Mouse (Mus musculus) megakaryocyte, embryonic 14.5 days (primary cell): ENCODE data around the gene Tpst2.

Experiments used
- FLI1 ChIP-seq: IDR thresholded peaks from 2 replicates; pipeline ENCODE4 v1.6.1; 2012; ENCODE audit warnings: low read length, inconsistent platforms, mixed read lengths
- GATA1 ChIP-seq: IDR thresholded peaks from 3 replicates; pipeline ENCODE4 v1.6.1; 2012; ENCODE audit warnings: mixed read lengths, low read length, inconsistent platforms, borderline replicate concordance

DNA sequence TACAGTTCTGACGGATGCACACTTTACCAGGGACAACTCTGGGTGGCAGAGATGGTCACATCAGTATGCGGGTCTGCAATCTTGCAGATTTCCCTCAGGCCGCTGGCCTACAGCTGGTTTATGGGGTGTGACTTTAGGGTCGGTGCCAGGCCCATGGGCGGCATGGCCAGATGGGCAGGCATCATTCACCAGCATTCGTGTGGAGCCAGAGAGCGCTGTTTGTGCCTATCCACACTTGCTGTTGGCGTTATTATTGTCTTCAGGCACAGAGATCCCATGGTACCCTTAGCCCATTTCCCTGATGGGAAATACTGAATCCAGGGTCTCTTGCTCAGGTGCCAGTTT lies 14.0 kb downstream of the Tpst2 start:
- TF ChIP-seq FLI1 (no peak), GATA1 (no peak)
